Mouse (Mus musculus) granulocyte monocyte progenitor cell, adult 5-6 weeks (primary cell): ENCODE measurements around the gene Yae1d1. TPM values are rescaled to one million over a fixed set of nuclear protein-coding genes. Genes with fewer than 3 reads are reported as not detected.
"Not testable (repeated sequence)": the region's sequence is repeated elsewhere in the genome, so short reads cannot be mapped to it uniquely, and the experiment has no call there.

ENCODE experiments used
- ATAC-seq: replicated peaks from 2 replicates; pipeline ENCODE4 v1.8.0; 2016; ENCODE audit warnings: mild to moderate bottlenecking, moderate TSS enrichment, inconsistent platforms; ENCODE audit not compliant: poor library complexity, severe bottlenecking
- total RNA-seq, 2 experiments: library from RNA; stranded (forward) in 1 of 2; stranded (reverse) in 1 of 2; fragments of 200-712, 200-1000 nt in 1 of 2; fragments of >200 nt in 1 of 2; fragmentation: Nextera tagmentation in 1 of 2; gene quantifications; 2 replicates each; pipeline ENCODE4 v1.2.3; 2014 to 2017

Gene Yae1d1
- 3.4 and 11.0 TPM in 2 replicates for total RNA-seq (2014; fragmentation: Nextera tagmentation)
- total RNA-seq (2017) = 4.0 and 11.8 TPM in 2 replicates

DNA sequence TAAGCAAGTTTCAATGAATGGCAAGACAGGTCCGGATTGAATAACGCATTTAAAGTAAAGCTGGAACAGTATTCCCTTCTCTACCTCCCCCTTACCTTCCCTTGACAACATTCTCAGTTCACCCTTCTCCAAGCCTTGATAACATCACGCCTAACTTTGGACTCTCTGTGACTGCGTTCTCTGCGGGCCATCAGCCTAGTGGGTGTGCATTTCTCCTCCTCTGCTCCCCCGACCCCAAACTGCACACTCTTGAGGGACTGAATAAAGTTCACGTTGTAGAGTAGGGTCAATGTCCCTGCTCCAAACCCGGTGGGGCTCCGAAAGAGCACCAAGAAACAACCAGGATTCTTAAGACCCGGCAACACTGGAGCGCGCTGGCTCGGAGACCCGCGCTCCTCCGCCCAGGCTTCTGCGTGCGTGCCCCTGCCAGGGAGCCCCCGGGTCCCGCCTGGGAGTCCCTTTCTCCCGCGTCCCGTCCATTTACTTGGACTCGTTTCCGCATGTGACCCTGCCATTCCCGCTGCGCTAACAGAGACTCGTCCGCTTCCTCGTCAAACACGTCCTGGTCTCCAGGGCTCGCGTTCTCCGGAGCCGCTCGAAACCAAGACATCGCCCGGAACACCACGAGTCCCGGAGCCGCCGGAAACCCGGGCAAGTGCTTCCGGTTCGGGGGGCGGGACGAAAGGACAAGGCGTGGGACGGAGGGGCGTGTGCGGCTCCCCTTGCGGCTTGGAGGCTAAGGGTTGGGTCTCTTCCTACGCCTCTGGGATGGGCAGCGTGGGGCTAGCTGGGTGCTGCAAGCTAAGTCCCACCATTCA is at the start of gene Yae1d1:
Yae1d1 (minus strand) TSS at position 653 of the 818 bp plus-strand sequence.
- peak; percentile 99 for ATAC-seq

DNA sequence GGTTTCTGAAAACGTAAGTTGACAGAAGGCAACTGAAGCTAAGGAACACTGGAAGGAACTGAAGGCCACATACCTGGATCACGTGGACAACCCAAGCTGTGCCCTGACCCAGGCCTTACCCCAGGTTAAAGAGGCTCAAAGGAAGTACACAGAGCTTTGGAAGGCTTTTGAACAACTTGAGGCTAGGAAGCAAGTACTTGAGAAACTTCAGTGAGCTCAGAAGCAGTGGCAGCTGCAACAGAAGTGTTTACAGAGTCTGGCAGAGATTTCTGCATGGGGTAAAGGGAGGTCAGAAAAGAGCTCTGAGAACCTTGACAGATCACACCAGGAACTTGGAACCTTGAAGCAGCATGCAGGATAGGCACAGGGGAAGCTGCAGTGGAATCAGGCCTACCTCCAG is 45.7 kb upstream of the Yae1d1 start:
- ATAC-seq = no peak

- ATAC-seq = no peak
Measured at GRCm38 (mm10) chr13:18016604-18017003, 23.5 kb upstream of the Yae1d1 start.

GRCm38 (mm10) chr13:18013205-18013604 is 20.1 kb upstream of the Yae1d1 start:
- no peak for ATAC-seq

DNA sequence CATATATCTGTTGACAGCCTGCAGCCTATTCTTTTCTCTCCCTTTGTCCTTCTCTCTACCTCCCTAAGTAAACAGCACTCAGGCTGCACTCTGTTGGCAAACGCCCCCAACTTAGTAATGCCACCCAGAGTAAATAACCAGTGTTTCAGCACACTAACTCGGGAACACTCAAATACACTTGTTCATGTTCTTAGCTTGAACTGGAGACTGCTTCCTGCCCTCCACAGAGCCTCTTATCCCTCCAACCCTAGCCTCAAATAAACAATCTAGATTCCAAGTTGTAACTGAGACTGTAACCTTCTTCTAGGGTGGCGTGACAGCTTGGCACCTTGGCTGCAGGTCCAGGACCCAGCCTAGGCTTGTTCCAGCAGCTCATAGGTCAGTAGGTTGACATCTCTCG is 17.9 kb upstream of the Yae1d1 start:
- no peak for ATAC-seq

- no peak for ATAC-seq
Measured at GRCm38 (mm10) chr13:17993515-17993847, 332 bp upstream of the Yae1d1 start.

DNA sequence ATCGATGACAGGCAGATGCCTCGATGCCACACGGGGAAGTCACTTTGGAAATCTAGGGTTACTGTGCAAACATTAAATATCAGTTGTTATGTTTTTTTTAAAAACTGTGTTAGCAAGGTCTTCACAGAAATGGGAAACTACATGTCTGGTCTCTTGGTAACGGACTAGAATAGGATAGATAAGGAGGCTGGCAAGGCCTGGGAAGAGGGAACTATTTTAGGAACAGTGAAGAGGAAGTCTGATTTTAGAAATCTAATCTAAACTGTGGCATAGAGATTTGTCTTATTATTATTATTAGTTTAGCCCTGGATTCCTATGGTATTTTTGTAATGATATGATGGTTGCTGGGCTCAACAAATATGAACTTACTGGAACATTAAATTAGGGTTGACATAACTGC is 1.1 kb downstream of the Yae1d1 start:
- no peak for ATAC-seq

- ATAC-seq = peak; percentile 89
Measured at GRCm38 (mm10) chr13:17983194-17983593, 10.0 kb downstream of the Yae1d1 start.

DNA sequence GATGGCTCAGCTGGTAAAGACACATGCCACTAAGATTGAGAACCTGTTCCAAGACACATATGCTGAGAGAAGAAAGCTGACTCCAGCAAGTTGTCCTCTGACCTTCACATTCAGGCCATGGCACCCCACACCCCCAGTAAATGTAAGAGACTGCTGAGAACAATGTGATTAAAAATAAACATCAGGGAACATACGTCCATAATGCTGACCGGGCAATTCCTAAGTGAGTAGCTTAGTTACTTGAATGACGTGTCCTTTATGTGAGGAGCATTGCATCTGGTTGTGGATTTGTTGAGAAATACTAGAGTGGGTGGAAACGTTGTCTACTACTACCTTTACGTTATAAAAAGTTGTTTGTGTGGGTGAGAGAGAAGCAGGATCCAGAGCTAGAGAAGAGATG is 10.5 kb downstream of the Yae1d1 start:
- no peak for ATAC-seq

GRCm38 (mm10) chr13:17976854-17977739 is 16.1 kb downstream of the Yae1d1 start:
- no peak for ATAC-seq

DNA sequence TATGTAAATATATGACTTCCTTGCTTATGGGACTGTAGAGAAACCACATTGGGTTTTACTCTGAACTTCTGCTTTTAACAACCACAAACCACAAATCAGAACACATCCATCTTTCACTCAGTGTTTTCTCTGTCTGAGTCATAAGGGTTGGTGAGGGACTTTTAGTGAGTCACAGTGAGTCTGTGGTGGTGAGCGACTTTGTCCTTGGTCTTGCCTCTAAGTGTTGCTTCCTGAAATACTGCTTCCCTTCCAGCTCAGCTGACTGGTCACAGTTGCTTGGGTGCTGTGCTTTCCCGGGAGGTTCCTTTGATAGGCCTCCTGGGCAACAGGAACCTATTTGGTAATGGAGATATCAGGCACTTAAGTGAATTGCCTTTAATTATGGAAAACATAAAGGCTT is 17.3 kb downstream of the Yae1d1 start:
- peak; percentile 98 for ATAC-seq

DNA sequence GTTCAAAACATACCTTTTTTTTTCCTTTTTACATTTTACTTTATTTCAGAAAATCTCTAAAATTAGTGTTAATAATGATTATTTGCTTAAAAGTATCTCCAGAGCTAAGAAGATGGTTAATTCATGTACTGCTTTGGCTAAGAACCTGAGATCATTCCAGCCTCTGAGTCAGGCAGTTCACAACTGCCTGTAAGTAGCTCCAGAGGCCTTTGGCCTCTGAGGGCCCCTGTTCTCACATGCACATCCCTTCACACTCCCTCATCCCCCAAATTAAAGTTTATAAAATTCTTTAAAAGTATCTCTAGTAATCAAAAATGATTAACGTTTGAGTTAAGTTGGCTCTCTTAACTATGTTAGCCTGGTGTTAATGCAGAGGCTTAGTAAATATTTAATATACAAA is 17.7 kb downstream of the Yae1d1 start:
- no peak for ATAC-seq

DNA sequence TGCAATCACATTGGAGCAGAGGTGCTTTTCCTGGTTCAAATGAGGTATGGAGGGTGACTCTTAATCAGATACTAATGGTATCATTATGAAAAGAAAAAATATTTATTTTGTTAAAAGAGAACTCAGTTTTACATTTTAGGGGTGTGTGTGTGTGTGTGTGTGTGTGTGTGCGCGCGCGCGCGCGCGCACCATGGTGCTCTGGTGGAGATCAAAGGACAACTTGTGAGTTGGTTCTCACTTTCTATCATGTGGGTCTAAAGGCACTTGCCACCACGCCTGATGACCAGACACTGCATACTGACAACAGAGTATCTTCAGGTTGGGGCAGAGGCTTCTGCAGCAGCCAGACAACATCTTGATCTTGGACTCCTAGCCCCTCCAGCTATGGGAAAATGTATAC is 18.4 kb downstream of the Yae1d1 start:
- ATAC-seq = no peak

DNA sequence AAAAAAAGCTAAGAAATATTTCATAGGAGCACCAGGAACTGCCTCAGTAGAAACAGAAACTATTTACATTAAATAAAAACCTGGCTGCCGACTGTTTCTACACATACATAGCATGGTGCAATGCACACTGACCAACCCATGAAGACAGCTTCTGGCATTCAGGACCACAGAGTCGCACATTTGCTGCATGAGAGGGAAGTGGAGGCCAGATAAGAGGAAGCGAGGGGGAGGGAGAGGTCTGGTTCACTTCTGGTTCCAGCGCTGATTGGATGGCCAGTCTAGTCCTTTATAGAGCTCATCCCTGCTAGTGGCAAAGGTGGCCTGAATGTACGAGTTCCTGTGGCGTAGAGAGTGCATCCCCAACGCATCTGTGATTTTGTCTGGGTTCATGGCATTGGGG is 32.5 kb downstream of the Yae1d1 start:
- ATAC-seq = peak; percentile 100

DNA sequence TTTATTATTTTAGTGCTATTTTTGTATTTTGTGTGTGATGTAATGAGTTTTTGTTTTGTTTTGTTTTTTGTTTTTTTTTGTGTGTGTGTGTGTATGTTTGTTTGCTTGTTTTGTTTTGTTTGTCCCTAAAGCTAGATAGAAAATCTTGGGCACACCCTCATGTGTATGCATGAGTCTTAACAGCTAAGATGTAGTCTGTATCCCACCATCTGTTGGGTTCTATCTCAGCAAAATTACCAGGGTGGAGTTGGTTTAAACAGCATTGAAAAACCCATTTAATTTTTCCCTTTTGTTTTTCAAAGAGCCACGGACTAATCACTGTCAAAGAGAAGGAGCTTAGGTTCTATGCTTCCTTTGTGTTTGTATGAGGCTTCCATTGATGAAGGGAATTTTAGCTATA is 38.9 kb downstream of the Yae1d1 start:
- no peak for ATAC-seq

- not testable (repeated sequence) for ATAC-seq
Measured at GRCm38 (mm10) chr13:17950581-17950980, 42.6 kb downstream of the Yae1d1 start.

- ATAC-seq = no peak
Measured at GRCm38 (mm10) chr13:17949555-17949954, 43.6 kb downstream of the Yae1d1 start.

- peak; percentile 97 for ATAC-seq
Measured at GRCm38 (mm10) chr13:17944078-17944917, 48.9 kb downstream of the Yae1d1 start, which contains the start of gene Rala. Rala (minus strand) TSS chr13:17944239.

- peak; percentile 30 for ATAC-seq
Measured at GRCm38 (mm10) chr13:17943306-17944077, 49.7 kb downstream of the Yae1d1 start.

DNA sequence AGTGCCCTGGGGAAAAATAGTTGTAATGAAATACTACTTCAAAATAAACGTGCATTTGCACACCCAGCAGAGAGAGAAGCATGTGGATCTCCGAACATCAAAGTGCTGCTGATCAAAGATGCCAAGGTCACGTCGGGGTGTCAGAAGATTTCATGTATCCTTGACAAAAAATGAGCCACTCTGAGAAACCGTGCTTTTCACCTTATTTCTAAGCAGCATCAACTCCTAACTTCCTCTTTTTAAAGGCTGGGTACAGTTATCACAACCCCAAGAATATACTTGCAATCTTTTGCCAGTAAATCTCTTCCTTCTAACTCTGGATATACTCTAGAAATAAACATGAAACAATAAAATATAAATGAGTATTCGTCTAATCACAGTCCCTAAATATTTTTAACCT is 50.8 kb downstream of the Yae1d1 start:
- peak; percentile 35; the same call in 1 of the 2 replicates for ATAC-seq
